Mouse (Mus musculus) retina, postnatal 7 days (tissue): Measurements from ENCODE around the gene 1700012P22Rik.

Source experiments
- DNase-seq: peaks from one replicate; pipeline ENCODE4 v3.0.0-alpha.2; 2012; ENCODE audit warnings: low read depth, low spot score

Gene 1700012P22Rik

DNA sequence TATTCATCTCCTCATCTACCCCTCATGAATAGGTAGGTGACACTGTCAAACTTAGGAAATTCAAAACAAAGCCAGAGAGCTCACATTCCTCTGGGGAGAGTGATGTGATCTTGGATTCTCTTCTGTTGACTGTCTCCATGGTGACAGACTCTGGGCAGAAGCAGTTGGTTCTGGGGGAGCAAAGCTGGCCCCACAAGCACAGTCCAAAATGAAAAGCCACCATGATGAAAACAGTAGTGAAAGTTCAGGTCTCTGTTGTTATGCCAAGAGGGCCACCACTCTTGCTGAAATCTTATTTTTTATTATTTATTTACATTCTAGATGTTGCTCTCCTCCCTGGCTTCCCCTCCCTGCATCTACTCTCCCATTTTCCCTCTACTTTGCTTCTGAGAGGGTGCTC is at the start of gene 1700012P22Rik:
Gene 1700012P22Rik (minus strand): TSS at position 101 of the 400 bp plus-strand sequence.
- no peak for DNase-seq

DNA sequence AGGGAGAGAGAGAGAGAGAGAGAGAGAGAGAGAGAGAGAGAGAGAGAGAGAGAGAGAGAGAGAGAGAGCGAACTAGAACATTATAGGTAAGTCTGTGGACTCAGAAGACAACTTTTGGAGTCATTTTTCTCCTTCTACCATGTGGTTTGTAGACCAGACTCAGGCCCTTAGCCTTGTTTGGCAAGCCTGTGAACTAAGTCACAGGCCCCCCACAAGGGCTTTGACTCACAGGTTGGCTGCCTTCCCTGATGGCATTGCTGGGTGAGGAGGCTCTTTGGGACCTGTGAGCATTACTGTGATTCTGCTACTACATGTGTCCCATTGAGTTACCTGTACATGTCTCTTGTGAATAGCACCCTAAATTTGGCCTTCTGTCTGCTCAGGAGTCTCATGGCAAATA is 29.5 kb upstream of the 1700012P22Rik start:
- no peak for DNase-seq

DNA sequence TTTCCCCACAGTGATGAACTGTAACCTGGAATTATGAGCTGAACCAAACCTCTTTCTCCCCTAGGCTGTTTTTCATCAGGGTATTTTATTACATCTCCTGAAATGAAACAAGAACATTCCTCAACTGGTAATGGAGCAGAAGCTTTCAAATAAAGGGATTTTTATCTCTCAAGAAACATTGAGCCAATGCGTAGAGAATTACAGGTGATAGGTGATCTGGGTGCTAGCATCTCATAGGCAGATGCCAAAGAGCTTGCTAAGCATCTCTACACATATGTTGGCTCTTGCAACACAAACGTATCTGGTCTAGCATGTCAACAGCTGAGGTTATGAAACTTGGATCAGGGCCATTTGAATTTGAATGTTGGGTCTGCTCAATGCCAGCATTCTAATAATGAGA is 26.6 kb upstream of the 1700012P22Rik start:
- DNase-seq = no peak

DNA sequence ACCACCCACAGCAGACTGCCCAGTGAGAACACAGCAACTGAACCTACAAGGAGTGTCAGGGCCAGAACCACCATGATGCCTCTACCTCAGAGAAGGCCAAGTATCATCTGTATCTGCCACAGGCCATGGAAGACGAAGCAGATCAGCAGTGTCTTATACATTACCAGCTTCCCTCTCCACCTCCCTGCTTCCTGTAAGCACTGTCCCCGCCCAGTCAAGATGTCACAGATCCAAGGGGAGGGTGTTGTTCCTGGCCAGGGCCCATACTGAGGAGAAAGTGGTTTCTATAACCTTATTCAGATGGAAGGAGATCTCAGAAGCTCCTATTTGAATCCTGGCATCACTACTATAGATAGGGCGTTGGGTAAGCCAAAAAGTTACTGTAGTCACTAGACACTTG is 25.1 kb upstream of the 1700012P22Rik start, which contains the start of gene Aadacl3:
Gene Aadacl3 (minus strand): TSS at position 101 of the 400 bp plus-strand sequence.
- DNase-seq = no peak

DNA sequence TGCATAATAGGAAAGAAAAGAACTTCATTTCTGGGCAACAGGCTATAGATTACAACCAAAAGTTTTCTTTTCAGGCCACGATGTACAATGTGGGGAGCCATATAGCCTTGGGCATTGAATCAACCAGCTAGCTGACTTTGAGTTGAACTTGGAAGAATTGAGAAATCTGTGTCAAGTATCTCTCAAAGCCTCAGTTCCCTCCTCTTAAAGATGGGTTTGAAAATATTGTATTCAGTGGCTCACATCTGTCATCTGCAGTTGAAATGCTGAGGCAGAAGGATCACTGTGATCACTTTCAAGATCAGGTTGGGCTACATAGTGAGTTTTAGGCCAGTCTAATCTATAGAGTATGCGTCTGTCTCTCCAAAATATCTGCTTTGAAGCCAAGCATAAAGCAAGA is 14.6 kb upstream of the 1700012P22Rik start, which contains the start of gene Gm9944:
Gene Gm9944 (minus strand): TSS at position 101 of the 400 bp plus-strand sequence.
- DNase-seq = no peak

DNA sequence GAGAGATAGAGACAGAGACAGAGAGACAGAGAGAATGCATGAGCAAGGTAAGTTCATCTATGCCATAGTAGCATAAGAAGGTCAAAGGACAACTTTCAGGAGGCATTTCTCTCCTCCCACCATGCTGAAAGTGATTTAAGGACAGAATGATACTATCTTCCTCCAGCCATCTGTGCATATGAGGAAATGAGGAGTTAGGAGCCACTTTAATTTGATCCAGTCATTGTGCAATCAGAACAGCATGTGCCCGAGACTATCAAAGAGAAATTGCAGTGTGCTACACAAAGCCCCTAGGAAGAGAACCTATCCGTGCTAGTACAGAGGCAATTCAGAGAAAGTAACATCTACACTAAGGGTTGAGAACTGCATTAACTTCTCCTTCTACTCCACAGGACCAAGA is 10.0 kb upstream of the 1700012P22Rik start:
- no peak for DNase-seq

DNA sequence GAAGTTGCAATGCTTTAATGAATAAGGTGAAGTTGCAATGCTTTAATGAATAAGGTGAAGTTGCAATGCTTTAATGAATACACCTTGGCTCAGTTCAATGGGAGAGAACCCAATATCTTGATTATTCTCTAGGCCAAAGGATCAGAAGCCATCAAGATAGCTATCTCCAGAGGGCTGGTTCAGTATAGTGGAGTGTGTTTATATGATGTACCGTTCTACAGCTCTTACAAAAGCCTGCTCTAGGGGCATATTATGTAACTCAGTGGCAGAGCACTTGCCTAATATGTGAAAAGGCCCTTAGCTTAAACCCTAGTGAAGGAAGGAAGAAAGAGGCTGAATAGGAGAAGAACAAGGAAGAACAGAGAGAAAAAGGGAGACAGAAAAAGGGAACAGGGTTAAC is 3.0 kb upstream of the 1700012P22Rik start:
- no peak for DNase-seq

DNA sequence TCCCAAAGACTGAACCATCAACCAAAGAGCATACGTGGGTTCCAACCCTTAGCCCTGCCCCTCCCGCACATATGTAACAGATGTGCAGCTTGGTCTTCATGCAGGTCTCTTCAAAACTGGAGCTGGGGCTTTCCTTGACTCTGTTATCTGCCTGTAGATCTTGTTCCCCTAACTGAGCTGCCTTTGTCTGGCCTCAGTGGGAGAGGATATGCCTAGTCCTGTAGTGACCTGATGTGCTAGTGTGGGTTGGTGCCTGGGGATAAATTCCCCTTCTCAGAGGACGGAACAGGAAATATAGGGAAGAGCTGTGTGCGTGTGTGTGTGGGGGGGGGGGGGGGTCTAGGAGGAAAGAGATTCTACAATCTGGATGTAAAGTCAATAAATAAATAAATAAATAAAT is 2.5 kb upstream of the 1700012P22Rik start:
- no peak for DNase-seq

DNA sequence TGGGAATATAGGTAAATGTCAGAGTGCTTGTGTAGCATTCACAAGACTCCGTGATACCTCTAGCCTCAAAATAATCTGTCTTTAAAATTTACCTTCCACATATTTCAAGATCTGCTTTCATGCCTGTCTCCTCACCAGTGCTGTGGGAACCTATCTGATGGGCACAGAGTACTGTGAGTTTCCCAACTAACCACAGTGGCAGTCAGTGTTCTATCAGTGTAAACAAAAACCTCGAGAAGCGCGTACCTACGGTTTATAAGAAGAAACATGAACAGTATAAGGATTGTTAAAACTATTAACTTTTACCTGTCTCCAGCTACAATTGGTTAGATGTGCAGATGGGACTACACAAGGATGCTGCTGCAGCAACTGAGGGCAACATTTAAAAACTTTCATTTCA is 5.4 kb downstream of the 1700012P22Rik start:
- no peak for DNase-seq

DNA sequence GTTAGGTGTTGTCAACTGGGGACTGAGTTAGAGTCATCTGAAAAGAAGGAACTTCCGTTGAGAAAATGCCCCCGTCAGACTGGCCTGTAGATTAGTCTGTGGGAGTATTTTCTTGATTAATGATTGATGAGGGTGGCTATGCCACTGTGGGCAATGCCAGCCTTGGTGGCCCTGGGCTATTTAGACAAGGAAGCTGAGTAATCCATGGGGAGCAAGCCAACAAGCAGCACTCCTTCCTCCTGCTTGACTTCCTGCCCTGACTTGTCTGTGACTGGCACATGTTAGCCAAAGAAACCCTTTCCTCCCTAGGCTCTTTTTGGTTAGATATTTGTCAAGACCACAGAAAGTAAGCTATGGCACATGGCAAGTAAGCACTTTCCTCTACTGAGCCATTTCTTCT is 7.8 kb downstream of the 1700012P22Rik start:
- no peak for DNase-seq

DNA sequence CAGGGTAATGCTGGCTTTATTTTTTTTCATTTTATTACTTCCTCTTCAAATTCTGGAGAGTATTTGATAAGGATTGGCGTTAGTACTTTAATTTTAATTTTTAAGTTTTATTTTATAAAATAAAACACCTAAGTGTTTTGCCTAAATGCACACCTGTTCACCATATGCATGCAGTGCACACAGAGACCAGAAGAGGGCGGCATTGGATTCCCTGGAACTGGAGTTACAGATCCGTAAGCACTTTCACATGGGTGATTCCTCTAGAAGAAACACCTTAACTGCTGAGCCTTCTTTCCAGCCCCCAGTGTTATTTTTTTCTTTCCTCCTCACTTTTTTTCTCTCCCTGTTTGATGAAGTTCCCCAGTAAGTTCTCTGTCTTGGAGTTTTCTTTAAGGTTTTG is 9.7 kb downstream of the 1700012P22Rik start:
- no peak for DNase-seq

DNA sequence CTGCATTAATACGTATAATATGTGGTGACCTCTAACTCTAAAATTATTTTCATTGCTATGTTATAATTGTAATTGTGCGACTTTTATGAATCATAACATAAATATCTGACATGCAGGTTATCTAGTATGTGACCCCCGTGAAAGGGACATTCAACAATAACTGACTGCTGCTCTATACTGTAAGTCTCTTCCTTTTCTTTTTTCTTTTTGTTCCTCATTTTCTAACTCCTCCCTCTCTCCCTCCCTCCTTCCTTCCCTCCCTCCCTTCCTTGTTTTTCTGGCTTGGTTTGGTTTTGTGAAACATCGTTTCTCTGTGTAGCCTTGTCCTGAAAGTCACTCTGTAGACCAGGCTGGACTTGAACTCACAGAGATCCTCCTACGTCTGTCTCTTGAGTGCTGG is 14.0 kb downstream of the 1700012P22Rik start:
- DNase-seq = no peak

DNA sequence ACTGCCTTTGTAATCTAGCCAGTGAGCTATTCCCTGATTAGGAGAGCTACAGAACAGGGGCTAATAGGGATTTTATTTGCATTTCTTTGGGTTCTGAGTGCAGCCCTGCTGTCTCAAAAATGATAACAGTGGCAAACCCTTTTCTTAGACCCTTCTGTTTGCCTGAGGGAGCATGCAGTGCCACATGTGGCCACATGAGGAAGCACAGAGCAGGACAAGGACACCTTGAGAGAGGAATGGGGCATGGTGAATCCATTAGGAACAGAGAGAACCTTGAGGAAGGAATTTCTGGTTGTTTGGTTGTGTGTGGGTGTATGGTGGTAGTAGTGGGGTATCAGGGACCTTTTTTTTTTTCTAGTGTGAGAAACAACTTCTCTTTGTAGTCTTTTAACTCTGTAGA is 17.9 kb downstream of the 1700012P22Rik start:
- no peak for DNase-seq

DNA sequence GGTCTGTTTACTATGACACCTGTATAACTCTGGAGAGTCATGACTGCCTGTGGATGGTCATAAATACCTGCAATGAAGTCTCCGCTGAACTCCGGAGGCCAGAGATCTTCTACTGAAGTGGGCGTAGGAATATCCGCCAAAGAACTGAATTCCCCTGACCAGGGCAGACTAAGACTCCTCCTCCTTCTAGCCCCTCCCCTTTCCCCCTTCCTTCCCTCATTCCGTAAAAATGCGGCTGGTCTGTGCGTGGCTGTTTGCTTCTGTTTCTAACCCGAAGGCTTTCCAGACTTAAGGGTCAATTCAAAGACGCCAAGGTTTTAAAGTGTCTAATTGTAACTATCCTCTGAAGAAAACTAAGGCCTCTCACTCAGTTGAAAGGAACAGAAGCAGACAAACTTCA is 30.3 kb downstream of the 1700012P22Rik start, which contains the start of gene Pramef12:
Gene Pramef12 (minus strand): TSS at position 175 of the 400 bp plus-strand sequence.
- no peak for DNase-seq

DNA sequence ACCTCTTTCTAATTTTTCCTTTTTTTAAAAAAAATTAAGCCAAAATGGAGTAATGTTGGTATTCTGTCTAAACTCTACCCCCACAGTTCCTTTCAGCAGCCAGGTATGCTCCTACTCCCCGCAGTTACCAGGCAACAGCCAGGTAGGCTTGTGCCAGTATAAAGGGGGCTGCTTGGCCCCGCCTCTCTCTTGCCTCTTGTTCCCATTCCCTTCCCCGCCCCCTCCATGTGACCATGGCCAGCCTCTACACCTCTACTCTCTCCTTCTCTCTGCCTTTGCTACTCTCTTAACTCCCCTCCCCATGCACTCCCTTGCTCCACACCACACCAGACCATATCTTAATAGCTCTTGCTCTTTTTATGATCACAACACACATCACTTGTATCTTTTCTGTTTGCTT is 32.3 kb downstream of the 1700012P22Rik start:
- DNase-seq = no peak

DNA sequence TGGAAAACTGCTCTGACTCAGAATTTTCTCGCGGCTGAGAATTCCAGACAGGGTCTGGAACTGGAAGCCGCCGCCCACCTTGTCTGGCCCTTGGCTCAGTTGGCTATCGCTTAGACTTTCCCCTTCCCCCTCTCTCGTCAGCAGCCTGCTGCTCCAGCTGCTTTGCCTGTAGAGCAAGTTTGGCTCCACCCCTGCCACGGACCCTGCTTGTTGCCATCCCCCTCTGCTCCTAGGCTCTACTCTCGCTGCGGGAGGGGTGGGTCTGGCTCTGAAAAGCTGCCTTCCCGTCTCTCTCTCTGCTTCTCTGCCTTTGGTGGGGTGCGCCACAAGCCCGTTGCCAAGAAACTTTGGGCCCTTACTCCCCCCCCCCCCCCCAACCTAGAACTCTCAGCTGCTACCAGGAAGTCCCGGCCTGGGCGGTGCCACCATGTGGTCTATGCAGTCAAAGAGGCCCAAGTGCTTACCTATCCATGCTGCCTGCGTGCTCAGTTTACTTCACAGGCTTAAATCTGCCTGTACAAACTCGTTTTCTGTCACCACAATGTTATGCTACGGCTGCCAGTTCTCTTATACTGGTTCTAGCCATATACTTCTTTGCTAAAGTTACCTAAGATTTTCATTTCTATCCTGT is 34.0 kb downstream of the 1700012P22Rik start:
- DNase-seq = no peak

DNA sequence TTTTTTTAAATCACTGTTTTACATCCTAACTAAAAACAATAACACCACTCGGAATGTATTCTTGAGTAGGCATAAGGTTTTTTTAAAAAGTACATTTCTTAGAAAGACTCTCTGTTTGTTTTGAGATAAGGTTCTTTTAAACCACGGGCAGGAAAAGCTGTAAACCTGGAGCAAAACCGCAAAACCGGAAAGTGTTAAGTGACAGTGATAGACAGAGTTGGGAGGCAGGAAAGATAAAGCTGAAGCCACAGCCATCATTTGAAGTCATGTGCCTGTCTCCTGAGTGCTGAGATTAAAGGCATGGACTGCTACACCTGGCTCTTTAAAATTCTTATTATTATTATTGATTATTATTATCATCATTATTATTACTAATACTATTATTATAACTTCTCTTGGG is 35.9 kb downstream of the 1700012P22Rik start:
- no peak for DNase-seq

DNA sequence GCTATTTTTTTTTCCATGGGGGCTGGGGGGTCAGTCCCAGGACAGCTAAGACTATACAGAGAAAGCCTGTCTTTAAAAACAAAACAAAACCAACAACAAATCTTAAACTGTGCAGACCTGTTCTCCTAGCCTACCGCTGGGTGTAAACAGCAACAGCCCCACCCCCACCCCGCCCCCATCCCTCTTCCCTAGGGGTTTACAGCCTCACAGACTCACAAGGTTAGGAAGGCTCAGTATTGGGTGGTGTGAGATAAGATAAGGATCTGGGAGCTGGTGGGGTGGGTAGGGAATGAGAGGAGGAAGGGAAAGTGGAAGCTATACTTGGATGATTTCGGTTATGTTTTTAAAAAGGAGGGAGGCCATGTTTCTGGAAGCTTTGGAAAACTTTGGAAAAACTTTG is 42.3 kb downstream of the 1700012P22Rik start:
- no peak for DNase-seq

DNA sequence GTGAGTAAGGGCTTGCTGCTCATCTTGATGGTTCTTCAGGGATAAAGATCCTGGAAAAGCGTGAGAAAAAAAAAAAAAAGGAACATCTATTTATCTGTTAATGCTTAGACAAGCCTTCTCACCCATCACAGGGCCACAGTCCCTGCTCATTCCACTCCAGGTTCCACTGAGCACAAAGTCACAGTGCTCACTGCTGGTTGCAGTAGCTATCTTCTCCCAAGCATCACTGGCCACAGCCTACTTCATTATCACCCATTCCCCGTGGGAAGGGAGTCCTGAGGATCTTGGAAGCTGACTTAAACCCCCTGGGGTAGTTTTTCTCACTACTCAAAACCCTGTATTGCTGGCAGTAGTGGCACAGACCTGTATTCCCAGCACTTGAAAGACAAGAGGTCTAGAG is 60.7 kb downstream of the 1700012P22Rik start, which contains the start of gene Pramef20:
Gene Pramef20 (minus strand): TSS at position 23 of the 400 bp plus-strand sequence.
- DNase-seq = no peak
